Mouse (Mus musculus) right cerebral cortex, postnatal 25 days (tissue): ENCODE results near the gene Slc38a2.

ENCODE experiments used
- DNase-seq: peaks from one replicate; pipeline ENCODE4 v3.0.0; 2022

The Slc38a2 gene

GRCm38 (mm10) chr15:96658275-96658602, 41.3 kb downstream of the Slc38a2 start:
- no peak for DNase-seq

- no peak for DNase-seq
These were observed 41.8 kb downstream of the Slc38a2 start for GRCm38 (mm10) chr15:96657576-96658274.

- DNase-seq: no peak
These were observed 44.0 kb downstream of the Slc38a2 start for GRCm38 (mm10) chr15:96655514-96655913.

GRCm38 (mm10) chr15:96654714-96655113, 44.8 kb downstream of the Slc38a2 start:
- DNase-seq: no peak

GRCm38 (mm10) chr15:96653011-96653410, 46.5 kb downstream of the Slc38a2 start:
- no peak for DNase-seq

- DNase-seq: no peak
These were observed 47.0 kb downstream of the Slc38a2 start for GRCm38 (mm10) chr15:96652531-96652930.

- DNase-seq: no peak
These were observed 52.2 kb downstream of the Slc38a2 start for GRCm38 (mm10) chr15:96647376-96647775.

GRCm38 (mm10) chr15:96642436-96643405, 56.8 kb downstream of the Slc38a2 start, which contains the start of gene Slc38a1:
TSS of gene Slc38a1 (minus strand) at chr15:96642913.
- peak; percentile 66 for DNase-seq

GRCm38 (mm10) chr15:96641821-96642435, 57.6 kb downstream of the Slc38a2 start:
- DNase-seq: peak; percentile 70

GRCm38 (mm10) chr15:96641111-96641820, 58.3 kb downstream of the Slc38a2 start:
- peak; percentile 74 for DNase-seq

- peak; percentile 27 for DNase-seq
These were observed 59.1 kb downstream of the Slc38a2 start for GRCm38 (mm10) chr15:96640291-96640985.

- DNase-seq: peak; percentile 25
These were observed 59.9 kb downstream of the Slc38a2 start for GRCm38 (mm10) chr15:96639630-96640029.

- no peak for DNase-seq
These were observed 60.9 kb downstream of the Slc38a2 start for GRCm38 (mm10) chr15:96638656-96639055.

GRCm38 (mm10) chr15:96638173-96638572, 61.4 kb downstream of the Slc38a2 start:
- no peak for DNase-seq
